ENCODE assay signal across 12 mouse cellular contexts in genomic region chr12:86914351-86914750, GRCm38 (mm10). TPM values are rescaled to one million over a fixed set of nuclear protein-coding genes. Genes with fewer than 3 reads are reported as not detected.
A peak's percentile ranks its signal among the peaks of the same experiment; 100 is the strongest.
DNase-seq lines count a peak whose midpoint lies in the region; ATAC-seq and TF ChIP-seq lines count a peak whose summit lies in the region.
"Had no signal": no experiment of that assay in that cellular context is flagged by ENCODE, and none has a peak within 500 bp of the region (broad histone marks: within the 10 kb centered on the region; RNA-seq: fewer than 3 reads in every experiment).

No protein-coding gene starts in this region.

- H3K9me3 ChIP-seq in heart, embryonic 15.5 days (replicated peaks): no peaks in the 10 kb centered on the region
- H3K9me3 ChIP-seq in MEL (replicated peaks; ENCODE audit: insufficient read depth, low read length): no peaks in the 10 kb centered on the region
- H3K9me3 ChIP-seq in liver, embryonic 13.5 days (replicated peaks): no peaks in the 10 kb centered on the region
- H3K9me3 ChIP-seq: neural tube, embryonic 12.5 days had no signal

- TF ChIP-seq EP300 in MEL (IDR thresholded peaks at IDR 0.05; ENCODE audit: low read depth in 1 of 2, low read length in 2 of 2): no peak

- 0 out of 2 replicates have a peak overlapping the region, but pooled peaks have one; percentile 38 for H3K27ac ChIP-seq in heart, embryonic 15.5 days
- H3K27ac ChIP-seq in MEL (ENCODE audit: control insufficient read depth, low read depth, low read length): no peak overlapping the region
- H3K27ac ChIP-seq in liver, embryonic 13.5 days: peak overlapping the region; percentile 41
- H3K27ac ChIP-seq: neural tube, embryonic 12.5 days had no signal

- DNase-seq in heart, adult 11 months: no peak
- DNase-seq in 416B (ENCODE audit: low read depth): peak; percentile 76
- no peak for DNase-seq in MEL (ENCODE audit: low read depth, low spot score)
- no peak for DNase-seq in liver, embryonic 13.5 days
- no peak for DNase-seq in retina, postnatal 1 day
- no peak for DNase-seq in gastrocnemius, postnatal 14 days
- DNase-seq: adrenal gland, postnatal 10 days; heart, postnatal 4 days; lung, postnatal 14 days; thymus, adult 2 months had no signal

- H3K4me2 ChIP-seq in heart, embryonic 15.5 days: no peak overlapping the region
- H3K4me2 ChIP-seq in liver, embryonic 13.5 days: peak overlapping the region; percentile 23
- H3K4me2 ChIP-seq: neural tube, embryonic 12.5 days had no signal

- TF ChIP-seq CTCF in MEL (IDR thresholded peaks at IDR 0.05 in 2 of 3, conservative IDR thresholded peaks at IDR 0.05 in 1 of 3; ENCODE audit: control insufficient read depth in 1 of 3, insufficient read depth in 1 of 3, low read depth in 2 of 3, low read length in 3 of 3, poor library complexity in 1 of 3, severe bottlenecking in 1 of 3): no peak

- no peaks in the 10 kb centered on the region for H3K36me3 ChIP-seq in heart, embryonic 15.5 days
- no peaks in the 10 kb centered on the region for H3K36me3 ChIP-seq in MEL (ENCODE audit: control insufficient read depth in 1 of 2, insufficient read depth in 2 of 2, low read length in 2 of 2)
- H3K36me3 ChIP-seq in liver, embryonic 13.5 days: no peaks in the 10 kb centered on the region
- H3K36me3 ChIP-seq: neural tube, embryonic 12.5 days had no signal

- H3K4me3 ChIP-seq in heart, embryonic 15.5 days: no peak overlapping the region
- no peak overlapping the region for H3K4me3 ChIP-seq in MEL (ENCODE audit: control insufficient read depth in 1 of 2, insufficient read depth in 1 of 2, low read depth in 2 of 2, low read length in 2 of 2)
- H3K4me3 ChIP-seq in liver, embryonic 13.5 days (replicated peaks): no peak overlapping the region
- H3K4me3 ChIP-seq: neural tube, embryonic 12.5 days had no signal

- no peak for TF ChIP-seq RAD21 in MEL (IDR thresholded peaks at IDR 0.05; ENCODE audit: low read depth, low read length)

- no peak overlapping the region; the same call in 1 of the 2 replicates for H3K9ac ChIP-seq in heart, embryonic 15.5 days
- H3K9ac ChIP-seq in MEL (ENCODE audit: control insufficient read depth, low read depth, low read length, poor library complexity, severe bottlenecking): peak overlapping the region; percentile 35; the same call in 1 of the 2 replicates
- no peak overlapping the region for H3K9ac ChIP-seq in liver, embryonic 13.5 days
- H3K9ac ChIP-seq: neural tube, embryonic 12.5 days had no signal

- H3K27me3 ChIP-seq in heart, embryonic 15.5 days: no peaks in the 10 kb centered on the region
- peaks cover 2% of the 10 kb centered on the region in 2 experiments for H3K27me3 ChIP-seq in MEL (ENCODE audit: control insufficient read depth in 1 of 2, insufficient read depth in 2 of 2, low read length in 2 of 2)
- peaks cover 10% of the 10 kb centered on the region for H3K27me3 ChIP-seq in liver, embryonic 13.5 days

- H3K4me1 ChIP-seq in heart, embryonic 15.5 days (replicated peaks): peaks cover 34% of the 10 kb centered on the region
- H3K4me1 ChIP-seq in MEL (ENCODE audit: control insufficient read depth in 1 of 2, insufficient read depth in 2 of 2, low read length in 2 of 2): no peaks in the 10 kb centered on the region
- H3K4me1 ChIP-seq in liver, embryonic 13.5 days (replicated peaks): peaks cover 42% of the 10 kb centered on the region

- intact Hi-C loops in gastrocnemius, postnatal 14 days (cut with DNase I; ENCODE audit: low total_unique reads): loop anchor here (5.0 kb wide), 1 partner anchor 122 kb away; no protein-coding TSS in a partner anchor

- no peak for ATAC-seq in heart, embryonic 15.5 days (replicated peaks; ENCODE audit: insufficient number of reproducible peaks, insufficient read depth, low FRiP score, low read depth)
- peak; percentile 32; the same call in 1 of the 2 replicates for ATAC-seq in liver, embryonic 13.5 days (ENCODE audit: low read depth)

- WGBS in heart, embryonic 15.5 days: 58% methylated on average over 2 of the region's 2 CpGs
- WGBS in liver, embryonic 13.5 days (ENCODE audit: insufficient replicate concordance): 21% methylated on average over 2 of the region's 2 CpGs

- H3K79me2 ChIP-seq in MEL (ENCODE audit: control insufficient read depth, insufficient read depth, low read length, poor library complexity): no peaks in the 10 kb centered on the region

- TF ChIP-seq POLR2A in MEL (IDR thresholded peaks at IDR 0.05; ENCODE audit: control insufficient read depth in 1 of 2, insufficient read depth in 1 of 2, low read depth in 1 of 2, low read length in 2 of 2, poor library complexity in 1 of 2): no peak

TF ChIP-seq in MEL, 35 proteins besides CTCF, POLR2A, EP300 and RAD21:
- no peak for TF ChIP-seq GABPA (IDR thresholded peaks at IDR 0.05; ENCODE audit: low read depth, low read length)
- TF ChIP-seq GATA1 (IDR thresholded peaks at IDR 0.05; ENCODE audit: low read depth, low read length): no peak
- TF ChIP-seq USF2 (IDR thresholded peaks at IDR 0.05; ENCODE audit: borderline replicate concordance in 1 of 2, insufficient read depth in 1 of 2, low read depth in 1 of 2, low read length in 2 of 2): no peak
- TF ChIP-seq RCOR1 (IDR thresholded peaks at IDR 0.05; ENCODE audit: low read depth, low read length): no peak
- TF ChIP-seq MYC (IDR thresholded peaks at IDR 0.05; ENCODE audit: low read depth, low read length): no peak
- TF ChIP-seq TBP (IDR thresholded peaks at IDR 0.05; ENCODE audit: low read depth, low read length): no peak
- TF ChIP-seq MAZ (IDR thresholded peaks at IDR 0.05; ENCODE audit: low read depth, low read length): no peak
- TF ChIP-seq CHD1 (IDR thresholded peaks at IDR 0.05; ENCODE audit: low read depth, low read length): no peak
- TF ChIP-seq SMC3 (IDR thresholded peaks at IDR 0.05; ENCODE audit: low read depth, low read length): no peak
- no peak for TF ChIP-seq MYB (IDR thresholded peaks at IDR 0.05; ENCODE audit: low read depth, low read length)
- no peak for TF ChIP-seq JUND (IDR thresholded peaks at IDR 0.05; ENCODE audit: low read depth, low read length)
- TF ChIP-seq NELFE (IDR thresholded peaks at IDR 0.05; ENCODE audit: low read depth, low read length): no peak
- no peak for TF ChIP-seq NRF1 (IDR thresholded peaks at IDR 0.05; ENCODE audit: insufficient read depth, low read depth, low read length, poor library complexity, severe bottlenecking)
- no peak for TF ChIP-seq BHLHE40 (IDR thresholded peaks at IDR 0.05; ENCODE audit: borderline replicate concordance, low read depth, low read length)
- TF ChIP-seq KAT2A (conservative IDR thresholded peaks at IDR 0.05; ENCODE audit: low read depth, low read length): no peak
- no peak for TF ChIP-seq TCF12 (IDR thresholded peaks at IDR 0.05; ENCODE audit: low read depth, low read length)
- no peak for TF ChIP-seq POLR2AphosphoS2 (IDR thresholded peaks at IDR 0.05; ENCODE audit: low read length)
- TF ChIP-seq CHD2 (IDR thresholded peaks at IDR 0.05; ENCODE audit: low read length): no peak

RNA-seq across cellular contexts. Expression of gene Irf2bpl, which starts 29.8 kb away (rescaled TPM):
- 40.1 and 41.7 TPM in 2 replicates for polyA plus RNA-seq in heart, embryonic 15.5 days (2015; fragmentation: Nextera tagmentation; extraction: Ambion mirVana)
- total RNA-seq in MEL (2012; rRNA removed): 6.9 and 8.2 TPM in 2 replicates
- polyA plus RNA-seq in MEL (2012; ENCODE audit: insufficient read depth in 1 of 2, insufficient read length in 2 of 2, low read depth in 1 of 2, low replicate concordance in 2 of 2, missing spikeins in 1 of 2): 1 to 10 TPM in 1 of 2 experiments, not detected in 1; 8.0 TPM
- 2.8 and 3.0 TPM in 2 replicates for polyA plus RNA-seq in liver, embryonic 13.5 days (2015; fragmentation: Nextera tagmentation; extraction: Ambion mirVana)
- 10 to 100 TPM; 41.8 to 42.8 TPM for total RNA-seq in gastrocnemius, postnatal 14 days (2021)

RNA-seq across cellular contexts. Expression of gene Cipc, which starts 32.5 kb away (rescaled TPM):
- polyA plus RNA-seq in heart, embryonic 15.5 days (2015; fragmentation: Nextera tagmentation; extraction: Ambion mirVana): 18.7 and 23.4 TPM in 2 replicates
- 22.5 and 24.8 TPM in 2 replicates for total RNA-seq in MEL (2012; rRNA removed)
- polyA plus RNA-seq in MEL (2012; ENCODE audit: insufficient read depth in 1 of 2, insufficient read length in 2 of 2, low read depth in 1 of 2, low replicate concordance in 2 of 2, missing spikeins in 1 of 2): 10 to 100 TPM; 27.5 to 98.1 TPM
- 11.6 and 13.6 TPM in 2 replicates for polyA plus RNA-seq in liver, embryonic 13.5 days (2015; fragmentation: Nextera tagmentation; extraction: Ambion mirVana)
- 10 to 100 TPM; 20.2 to 20.3 TPM for total RNA-seq in gastrocnemius, postnatal 14 days (2021)
